Mouse (Mus musculus): ENCODE results near the gene Ubqln4.
A peak's percentile ranks its signal among the peaks of the same experiment; 100 is the strongest.
"Not testable (repeated sequence)": the region's sequence is repeated elsewhere in the genome, so short reads cannot be mapped to it uniquely, and the experiment has no call there.

Ubqln4 gene

DNA sequence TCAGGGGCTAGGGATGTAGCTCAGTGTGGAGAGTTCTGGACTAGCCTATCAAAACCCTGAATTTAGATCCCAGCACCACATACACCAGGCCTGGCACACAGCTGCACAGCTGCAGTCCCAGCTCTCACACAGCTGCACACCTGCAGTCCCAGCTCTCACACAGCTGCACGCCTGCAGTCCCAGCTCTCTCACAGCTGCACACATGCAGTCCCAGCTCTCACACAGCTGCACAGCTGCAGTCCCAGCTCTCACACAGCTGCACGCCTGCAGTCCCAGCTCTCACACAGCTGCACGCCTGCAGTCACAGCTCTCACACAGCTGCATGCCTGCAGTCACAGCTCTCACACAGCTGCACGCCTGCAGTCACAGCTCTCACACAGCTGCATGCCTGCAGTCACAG is 43.0 kb downstream of the Ubqln4 start:
- DNase-seq (ENCODE audit: low read depth, low spot score): not testable (repeated sequence)

DNA sequence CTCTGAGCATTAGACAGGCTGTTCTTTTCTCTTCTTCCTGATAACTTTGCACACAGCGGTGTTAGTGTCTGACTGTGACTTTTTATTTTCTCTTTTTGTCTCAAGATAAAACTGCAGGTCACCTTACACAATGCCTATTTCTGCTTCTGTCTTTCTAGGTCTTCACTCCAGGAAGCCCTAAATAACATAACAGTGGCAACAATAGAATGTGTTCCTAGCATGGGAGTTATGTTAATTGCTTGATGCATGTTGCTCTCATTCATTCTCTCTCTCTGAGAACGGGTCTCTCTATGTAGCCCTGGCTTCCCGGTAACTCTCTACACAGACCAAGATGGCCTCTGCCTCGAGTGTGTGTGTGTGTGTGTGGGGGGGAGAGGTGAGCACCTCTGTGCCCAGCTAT is 48.9 kb downstream of the Ubqln4 start:
- no peak for DNase-seq (ENCODE audit: low read depth, low spot score)

DNA sequence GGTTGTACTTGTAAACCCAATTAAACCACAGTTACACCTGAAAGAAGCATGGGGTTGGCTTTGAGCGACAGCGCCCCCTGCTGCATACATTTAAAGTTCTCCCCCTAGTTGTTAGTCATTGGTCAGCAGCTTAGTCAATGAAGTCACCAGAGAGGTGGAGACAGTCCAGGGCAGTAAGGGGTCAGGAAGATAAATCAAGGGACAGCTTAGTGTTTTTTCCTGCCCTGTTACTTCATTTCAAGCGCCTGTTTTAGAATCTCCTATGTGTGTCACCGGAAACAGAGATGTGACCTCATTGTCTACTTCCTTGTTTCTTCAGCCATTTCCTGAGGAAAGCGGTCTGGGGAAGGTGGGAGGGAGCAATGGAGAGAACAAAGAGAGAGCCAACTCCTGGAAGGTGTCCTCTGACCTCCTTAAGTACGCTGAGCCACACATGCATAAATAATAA is 50.2 kb downstream of the Ubqln4 start:
- peak; percentile 73 for DNase-seq (ENCODE audit: low read depth, low spot score)

DNA sequence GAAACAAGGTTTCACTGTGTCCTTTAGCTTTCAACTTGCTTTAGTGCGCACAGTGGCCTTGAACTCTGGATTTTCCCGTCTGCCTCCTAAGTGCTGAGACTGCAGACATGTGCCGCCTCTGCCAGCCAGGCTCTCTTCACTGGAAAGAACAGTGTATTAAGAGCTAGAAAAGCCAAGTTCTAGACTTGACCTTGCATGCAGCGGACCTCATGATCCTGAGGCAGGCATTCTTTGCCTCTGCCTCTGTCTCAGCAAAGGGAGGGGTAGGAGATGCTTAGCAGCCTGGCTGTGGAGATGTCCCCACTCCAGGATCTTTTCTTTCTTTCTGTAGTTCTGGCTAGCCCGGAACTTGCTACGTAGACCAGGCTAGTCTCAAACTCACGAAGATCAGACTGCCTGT is 51.3 kb downstream of the Ubqln4 start:
- DNase-seq (ENCODE audit: low read depth, low spot score): no peak

DNA sequence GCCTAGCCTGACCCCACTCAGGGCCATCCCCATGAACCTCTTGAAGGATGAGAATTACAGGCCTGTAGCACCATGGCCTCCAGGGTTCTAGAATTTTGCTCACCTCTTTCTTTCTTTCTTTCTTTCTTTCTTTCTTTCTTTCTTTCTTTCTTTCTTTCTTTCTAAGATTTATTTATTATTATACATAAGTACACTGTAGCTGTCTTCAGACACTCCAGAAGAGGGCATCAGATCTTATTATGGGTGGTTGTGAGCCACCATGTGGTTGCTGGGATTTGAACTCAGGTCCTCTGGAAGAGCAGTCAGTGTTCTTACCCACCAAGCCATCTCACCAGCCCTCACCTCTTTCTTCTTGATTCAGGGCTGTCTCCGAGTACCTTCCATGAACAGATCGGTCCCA is 52.1 kb downstream of the Ubqln4 start, which contains the start of gene Arhgef2:
Arhgef2 (plus strand) TSS at position 301 of the 400 bp plus-strand sequence.
- DNase-seq (ENCODE audit: low read depth, low spot score): not testable (repeated sequence)

DNA sequence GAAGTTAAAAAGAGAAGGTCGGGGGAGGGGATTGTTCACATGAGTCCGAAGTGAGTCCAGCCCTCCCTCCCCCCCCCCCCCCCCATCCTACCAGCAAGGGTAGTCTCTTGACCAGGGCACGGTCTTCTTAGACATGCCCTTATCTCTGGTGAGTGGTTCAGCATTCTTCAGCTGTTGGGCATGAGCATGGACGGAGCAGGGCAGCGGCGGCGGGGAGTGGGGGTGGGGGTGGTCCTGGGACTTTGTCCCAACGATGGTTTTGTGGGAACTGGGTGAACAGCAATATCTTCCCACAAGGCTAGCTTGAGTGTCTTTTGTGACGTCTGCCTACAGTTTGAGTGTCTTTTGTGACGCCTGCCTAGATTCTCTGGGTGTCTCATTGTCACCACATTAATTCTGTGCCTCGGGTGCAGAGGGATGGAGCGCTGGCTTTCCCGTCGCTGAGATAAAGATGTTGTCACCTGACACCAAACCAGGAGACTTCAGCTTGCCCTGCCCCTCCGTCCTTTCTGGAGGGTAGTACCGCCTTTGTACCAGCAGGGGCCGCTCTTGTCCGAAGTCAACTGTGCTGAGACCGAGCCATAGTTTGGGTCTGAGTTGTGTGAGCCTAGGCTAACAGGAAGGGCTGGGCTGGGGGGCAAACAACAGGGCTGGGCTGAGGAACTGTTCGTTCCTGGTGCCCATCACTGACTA is 53.7 kb downstream of the Ubqln4 start:
- peak; percentile 92 for DNase-seq (ENCODE audit: low read depth, low spot score)

DNA sequence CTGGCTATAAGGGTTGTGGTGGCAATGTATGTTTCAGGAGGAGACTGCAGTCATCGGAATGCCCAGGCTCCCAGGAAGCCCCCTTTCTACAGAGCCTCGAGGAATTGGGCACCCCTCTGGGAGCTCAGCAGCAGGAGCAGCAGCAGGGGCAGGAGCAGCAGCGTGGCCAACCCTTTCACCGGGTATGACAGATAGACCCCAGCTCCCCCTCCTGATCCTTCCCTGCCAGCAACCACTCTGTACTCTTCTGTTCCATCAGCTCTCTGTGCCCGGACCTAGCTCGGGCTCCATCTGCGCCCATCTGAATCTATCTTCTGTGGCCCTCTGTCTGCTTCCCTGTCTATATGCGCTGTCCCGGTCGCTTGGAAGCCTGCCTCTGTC is 54.2 kb downstream of the Ubqln4 start:
- DNase-seq (ENCODE audit: low read depth, low spot score): no peak

DNA sequence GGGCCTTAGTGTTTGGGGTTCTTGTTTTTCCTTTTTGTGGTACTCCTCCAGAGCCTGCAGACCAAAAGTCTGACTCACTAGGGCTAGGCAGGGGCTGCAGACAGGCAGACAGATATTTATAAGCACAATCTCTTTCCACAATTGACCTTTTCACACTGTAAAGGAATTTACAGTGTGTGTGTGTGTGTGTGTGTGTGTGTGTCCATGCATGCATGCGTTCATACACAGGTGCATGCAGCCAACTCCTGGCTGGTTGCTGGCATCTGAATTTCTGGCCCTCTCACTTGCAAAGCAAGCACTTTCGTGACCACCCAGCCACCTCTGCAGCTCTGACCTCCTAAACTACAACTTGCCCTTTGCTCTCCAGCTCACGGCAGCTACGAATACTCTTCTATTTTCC is 55.5 kb downstream of the Ubqln4 start:
- DNase-seq (ENCODE audit: low read depth, low spot score): no peak

DNA sequence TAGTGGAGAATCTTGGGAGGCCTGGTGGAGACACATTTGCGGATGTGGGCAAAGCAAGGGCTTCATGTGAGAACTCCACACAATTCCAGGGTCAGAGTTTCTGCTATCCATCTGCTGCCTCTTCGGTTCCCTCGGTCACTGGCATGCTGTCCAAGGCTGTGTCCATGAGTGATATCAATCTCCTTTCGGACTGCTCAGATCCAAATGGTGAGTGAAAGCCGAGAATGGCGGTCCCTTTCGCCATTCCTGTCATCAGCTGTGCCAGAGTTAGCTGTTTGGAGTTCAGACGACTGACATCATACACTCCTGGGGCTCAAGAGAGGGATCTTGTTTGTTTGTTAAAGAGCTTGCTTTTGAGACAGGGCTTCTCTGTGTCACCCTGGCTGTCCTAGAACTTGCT is 60.9 kb downstream of the Ubqln4 start:
- no peak for DNase-seq (ENCODE audit: low read depth, low spot score)

DNA sequence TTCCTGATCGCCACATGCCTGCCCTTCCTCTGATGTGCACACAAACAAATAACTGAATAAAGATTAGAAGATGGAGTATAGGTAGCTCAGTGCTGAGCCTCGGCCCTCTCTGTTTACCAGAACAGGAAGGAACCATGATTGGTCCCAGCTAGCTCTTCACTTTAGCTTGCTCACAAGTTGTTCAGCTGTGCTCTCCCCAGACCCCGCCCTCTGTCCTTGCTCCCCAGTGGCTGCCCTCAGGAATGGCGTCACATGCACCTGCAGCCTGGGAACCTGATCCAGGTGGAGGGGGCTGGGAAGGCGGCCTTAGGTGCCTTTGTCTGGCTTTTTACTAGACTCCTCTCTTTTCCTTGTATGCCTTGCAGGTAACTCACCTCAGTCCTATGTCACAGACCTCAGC is 61.6 kb downstream of the Ubqln4 start:
- DNase-seq (ENCODE audit: low read depth, low spot score): peak; percentile 63

DNA sequence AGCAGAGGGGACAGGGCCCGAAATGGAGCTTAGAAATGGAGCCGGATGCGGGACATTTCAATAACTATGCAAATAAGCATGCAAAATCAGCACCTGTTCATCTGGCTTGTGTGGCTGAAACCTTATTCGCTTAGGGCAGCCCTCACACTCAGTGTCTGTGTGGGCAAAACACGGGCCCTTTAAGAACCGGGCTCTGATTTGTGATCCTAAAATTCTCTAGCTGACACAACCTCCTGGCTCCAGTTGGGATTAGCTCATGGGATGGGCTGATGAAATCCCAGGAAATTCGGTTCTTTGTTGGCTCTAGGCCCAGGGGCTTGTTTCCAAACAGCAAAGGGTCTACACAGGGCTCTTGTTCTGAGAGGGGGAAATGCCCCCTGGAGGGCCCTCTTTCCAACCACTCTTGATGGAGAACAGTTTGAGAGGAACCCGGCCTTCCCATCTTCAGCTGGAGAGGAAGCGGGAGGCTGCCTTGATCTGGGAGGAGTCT is 62.4 kb downstream of the Ubqln4 start:
- peak; percentile 92 for DNase-seq (ENCODE audit: low read depth, low spot score)

DNA sequence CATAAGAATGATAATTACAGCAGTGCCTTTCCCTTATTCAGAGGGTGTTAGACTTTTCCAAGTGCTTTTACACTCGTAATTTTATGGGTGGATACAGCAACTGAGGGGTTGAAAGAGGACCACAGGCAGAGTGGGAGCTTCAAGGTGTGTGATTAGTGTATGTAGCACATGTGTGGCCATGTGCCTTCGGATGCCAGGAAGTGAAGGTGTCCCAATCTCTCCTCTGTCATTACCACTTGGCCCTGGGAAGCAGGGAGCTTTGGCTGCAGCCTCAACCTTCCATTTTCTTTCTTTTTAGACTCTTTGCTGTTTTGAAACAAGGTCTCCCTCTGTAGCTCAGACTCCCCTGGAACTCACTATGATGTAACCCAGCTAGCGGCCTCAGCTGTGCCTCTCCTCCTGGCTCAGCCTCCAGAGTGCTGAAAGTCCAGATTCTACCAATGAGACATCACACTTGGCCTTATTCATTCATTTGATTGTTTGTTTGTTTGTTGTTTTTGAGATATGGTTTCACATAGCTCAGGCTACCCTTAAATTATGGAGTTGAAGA is 63.5 kb downstream of the Ubqln4 start:
- no peak for DNase-seq (ENCODE audit: low read depth, low spot score)

DNA sequence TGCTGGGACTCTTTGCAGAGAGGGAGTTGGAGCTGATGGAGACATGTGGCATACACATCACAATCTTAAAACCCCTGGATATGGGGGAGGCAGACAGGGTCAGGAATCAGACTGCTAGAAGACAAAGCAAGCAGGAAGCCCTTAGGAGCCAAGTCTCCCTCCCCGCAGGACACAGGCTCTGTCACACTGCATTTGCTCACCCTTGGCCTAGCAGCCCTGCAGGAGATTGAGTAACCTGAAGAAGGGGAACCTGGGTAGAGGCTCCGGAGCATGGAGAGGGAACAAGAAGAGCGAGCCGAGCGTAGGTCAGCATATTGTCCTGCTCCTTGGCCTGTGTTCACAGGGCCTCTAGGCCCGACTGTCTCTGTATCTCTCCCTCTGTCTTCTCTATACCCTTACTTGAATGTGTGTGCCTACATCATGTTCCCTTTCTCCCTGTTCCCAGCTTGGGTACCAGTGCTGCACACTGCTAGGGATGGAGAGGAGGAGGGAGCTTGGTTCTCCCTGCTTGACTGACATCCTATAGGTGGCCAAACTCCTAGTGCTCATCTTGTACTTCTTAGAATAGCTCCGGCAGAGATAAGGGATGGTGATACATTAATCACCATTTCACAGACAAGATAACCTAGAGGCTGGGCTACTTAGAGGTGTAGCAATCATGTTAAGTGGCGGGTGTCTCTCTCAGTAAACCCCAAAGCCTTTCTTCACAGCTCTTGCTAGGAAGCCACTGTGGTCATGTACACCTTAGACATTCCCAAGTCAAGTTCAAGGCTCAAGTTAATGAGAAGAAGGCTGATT is 64.7 kb downstream of the Ubqln4 start:
- no peak for DNase-seq (ENCODE audit: low read depth, low spot score)
